Mouse (Mus musculus): Measurements from ENCODE around the gene Prkaa2. TPM values are rescaled to one million over a fixed set of nuclear protein-coding genes. Genes with fewer than 3 reads are reported as not detected.

The Prkaa2 gene
- polyA plus RNA-seq, 1 experiment from 2014 or later: 9.8 TPM

Other genes starting within 250 kb of the Prkaa2 start
- not detected in 2 replicates for gene C8a, start 233.5 kb downstream of the Prkaa2 start, polyA plus RNA-seq (2015; fragmentation: Nextera tagmentation; extraction: Ambion mirVana)
- gene Fyb2, start 196.4 kb downstream of the Prkaa2 start, polyA plus RNA-seq (2015; fragmentation: Nextera tagmentation; extraction: Ambion mirVana): 0.16 and 0.17 TPM in 2 replicates
- 58.5 TPM in 2 replicates for gene Plpp3, start 47.5 kb upstream of the Prkaa2 start, polyA plus RNA-seq (2015; fragmentation: Nextera tagmentation; extraction: Ambion mirVana)

All from midbrain, embryonic 13.5 days (tissue).